Mouse (Mus musculus): ENCODE data around the gene Birc2. TPM values are rescaled to one million over a fixed set of nuclear protein-coding genes. Genes with fewer than 3 reads are reported as not detected.

The Birc2 gene
- polyA plus RNA-seq, 1 experiment from 2014 or later = 32.7 TPM

GRCm38 (mm10) chr9:7793561-7793960 lies 43.3 kb downstream of the Birc2 start:
- no peaks in the 10 kb centered on the region for H3K9me3 ChIP-seq (ENCODE audit: control insufficient read depth, low read length)
- WGBS = 88% methylated on average over 2 of the region's 2 CpGs
- H3K4me3 ChIP-seq (ENCODE audit: low read length) = no peak overlapping the region
- H3K27me3 ChIP-seq (ENCODE audit: control insufficient read depth, insufficient read depth, low read depth, low read length) = no peaks in the 10 kb centered on the region
- no peaks in the 10 kb centered on the region for H3K4me1 ChIP-seq (replicated peaks; ENCODE audit: control insufficient read depth, insufficient read depth, low read length)
- no peak for ATAC-seq (ENCODE audit: low read depth)
- no peak overlapping the region for H3K4me2 ChIP-seq (ENCODE audit: low read depth, low read length)
- H3K36me3 ChIP-seq (ENCODE audit: control insufficient read depth, insufficient read depth, low read length) = peaks cover 15% of the 10 kb centered on the region
- H3K27ac ChIP-seq (ENCODE audit: low read length) = no peak overlapping the region
- H3K9ac ChIP-seq (ENCODE audit: low read length) = no peak overlapping the region

- peaks cover 22% of the 10 kb centered on the region for H3K36me3 ChIP-seq (ENCODE audit: control insufficient read depth, insufficient read depth, low read length)
- H3K27me3 ChIP-seq (ENCODE audit: control insufficient read depth, insufficient read depth, low read depth, low read length) = no peaks in the 10 kb centered on the region
- no peak overlapping the region for H3K9ac ChIP-seq (ENCODE audit: low read length)
- no peaks in the 10 kb centered on the region for H3K4me1 ChIP-seq (replicated peaks; ENCODE audit: control insufficient read depth, insufficient read depth, low read length)
- ATAC-seq (ENCODE audit: low read depth) = no peak
- no peak overlapping the region for H3K4me3 ChIP-seq (ENCODE audit: low read length)
- H3K9me3 ChIP-seq (ENCODE audit: control insufficient read depth, low read length) = no peaks in the 10 kb centered on the region
- 90% methylated on average over 11 of the region's 11 CpGs for WGBS
- H3K4me2 ChIP-seq (ENCODE audit: low read depth, low read length) = no peak overlapping the region
- no peak overlapping the region for H3K27ac ChIP-seq (ENCODE audit: low read length)
Observed at GRCm38 (mm10) chr9:7790580-7791084, 46.2 kb downstream of the Birc2 start.

GRCm38 (mm10) chr9:7789764-7790575 lies 46.9 kb downstream of the Birc2 start:
- Histone ChIP-seq H3K9me3 (ENCODE audit: control insufficient read depth, low read length) (no peaks in the 10 kb centered on the region), H3K36me3 (ENCODE audit: control insufficient read depth, insufficient read depth, low read length) (peaks cover 22% of the 10 kb centered on the region), H3K27me3 (ENCODE audit: control insufficient read depth, insufficient read depth, low read depth, low read length) (no peaks in the 10 kb centered on the region), H3K4me3 (ENCODE audit: low read length) (no peak overlapping the region), H3K4me1 (replicated peaks; ENCODE audit: control insufficient read depth, insufficient read depth, low read length) (no peaks in the 10 kb centered on the region), H3K27ac (ENCODE audit: low read length) (no peak overlapping the region), H3K9ac (ENCODE audit: low read length) (no peak overlapping the region), H3K4me2 (ENCODE audit: low read depth, low read length) (no peak overlapping the region)
- 71% methylated on average over 8 of the region's 8 CpGs for WGBS
- ATAC-seq (ENCODE audit: low read depth) = no peak

- no peak overlapping the region for H3K9ac ChIP-seq (ENCODE audit: low read length)
- H3K9me3 ChIP-seq (ENCODE audit: control insufficient read depth, low read length) = no peaks in the 10 kb centered on the region
- peaks cover 20% of the 10 kb centered on the region for H3K36me3 ChIP-seq (ENCODE audit: control insufficient read depth, insufficient read depth, low read length)
- ATAC-seq (ENCODE audit: low read depth) = no peak
- no peaks in the 10 kb centered on the region for H3K27me3 ChIP-seq (ENCODE audit: control insufficient read depth, insufficient read depth, low read depth, low read length)
- H3K4me1 ChIP-seq (replicated peaks; ENCODE audit: control insufficient read depth, insufficient read depth, low read length) = no peaks in the 10 kb centered on the region
- WGBS = 77% methylated on average over 6 of the region's 6 CpGs
- no peak overlapping the region for H3K4me3 ChIP-seq (ENCODE audit: low read length)
- no peak overlapping the region for H3K27ac ChIP-seq (ENCODE audit: low read length)
- no peak overlapping the region for H3K4me2 ChIP-seq (ENCODE audit: low read depth, low read length)
Observed at GRCm38 (mm10) chr9:7788411-7788810, 48.5 kb downstream of the Birc2 start.

GRCm38 (mm10) chr9:7786086-7786485 lies 50.8 kb downstream of the Birc2 start:
- Histone ChIP-seq H3K4me1 (replicated peaks; ENCODE audit: control insufficient read depth, insufficient read depth, low read length) (no peaks in the 10 kb centered on the region), H3K4me3 (ENCODE audit: low read length) (no peak overlapping the region), H3K27me3 (ENCODE audit: control insufficient read depth, insufficient read depth, low read depth, low read length) (no peaks in the 10 kb centered on the region), H3K9ac (ENCODE audit: low read length) (no peak overlapping the region), H3K9me3 (ENCODE audit: control insufficient read depth, low read length) (no peaks in the 10 kb centered on the region), H3K4me2 (ENCODE audit: low read depth, low read length) (no peak overlapping the region), H3K27ac (ENCODE audit: low read length) (no peak overlapping the region), H3K36me3 (ENCODE audit: control insufficient read depth, insufficient read depth, low read length) (peaks cover 13% of the 10 kb centered on the region)
- 93% methylated on average over 7 of the region's 7 CpGs for WGBS
- ATAC-seq (ENCODE audit: low read depth) = no peak

- Histone ChIP-seq H3K36me3 (ENCODE audit: control insufficient read depth, insufficient read depth, low read length) (peaks cover 9% of the 10 kb centered on the region), H3K4me1 (replicated peaks; ENCODE audit: control insufficient read depth, insufficient read depth, low read length) (no peaks in the 10 kb centered on the region), H3K4me2 (ENCODE audit: low read depth, low read length) (no peak overlapping the region), H3K4me3 (ENCODE audit: low read length) (no peak overlapping the region), H3K27ac (ENCODE audit: low read length) (no peak overlapping the region), H3K27me3 (ENCODE audit: control insufficient read depth, insufficient read depth, low read depth, low read length) (no peaks in the 10 kb centered on the region), H3K9ac (ENCODE audit: low read length) (no peak overlapping the region), H3K9me3 (ENCODE audit: control insufficient read depth, low read length) (no peaks in the 10 kb centered on the region)
- ATAC-seq (ENCODE audit: low read depth) = no peak
- WGBS = 76% methylated on average over 3 of the region's 3 CpGs
Observed at GRCm38 (mm10) chr9:7785396-7785795, 51.5 kb downstream of the Birc2 start.

- peaks cover 9% of the 10 kb centered on the region for H3K36me3 ChIP-seq (ENCODE audit: control insufficient read depth, insufficient read depth, low read length)
- no peak overlapping the region for H3K4me3 ChIP-seq (ENCODE audit: low read length)
- no peaks in the 10 kb centered on the region for H3K27me3 ChIP-seq (ENCODE audit: control insufficient read depth, insufficient read depth, low read depth, low read length)
- no peak overlapping the region for H3K4me2 ChIP-seq (ENCODE audit: low read depth, low read length)
- ATAC-seq (ENCODE audit: low read depth) = no peak
- no peaks in the 10 kb centered on the region for H3K9me3 ChIP-seq (ENCODE audit: control insufficient read depth, low read length)
- H3K4me1 ChIP-seq (replicated peaks; ENCODE audit: control insufficient read depth, insufficient read depth, low read length) = no peaks in the 10 kb centered on the region
- H3K27ac ChIP-seq (ENCODE audit: low read length) = no peak overlapping the region
- no peak overlapping the region for H3K9ac ChIP-seq (ENCODE audit: low read length)
- 65% methylated on average over 1 of the region's 1 CpGs for WGBS
Observed at GRCm38 (mm10) chr9:7784615-7785012, 52.2 kb downstream of the Birc2 start.

- H3K4me2 ChIP-seq (ENCODE audit: low read depth, low read length) = no peak overlapping the region
- no peaks in the 10 kb centered on the region for H3K9me3 ChIP-seq (ENCODE audit: control insufficient read depth, low read length)
- no peaks in the 10 kb centered on the region for H3K4me1 ChIP-seq (replicated peaks; ENCODE audit: control insufficient read depth, insufficient read depth, low read length)
- H3K36me3 ChIP-seq (ENCODE audit: control insufficient read depth, insufficient read depth, low read length) = peaks cover 12% of the 10 kb centered on the region
- no peak for ATAC-seq (ENCODE audit: low read depth)
- no peak overlapping the region for H3K9ac ChIP-seq (ENCODE audit: low read length)
- H3K27me3 ChIP-seq (ENCODE audit: control insufficient read depth, insufficient read depth, low read depth, low read length) = no peaks in the 10 kb centered on the region
- no peak overlapping the region for H3K27ac ChIP-seq (ENCODE audit: low read length)
- 86% methylated on average over 15 of the region's 15 CpGs for WGBS
- no peak overlapping the region for H3K4me3 ChIP-seq (ENCODE audit: low read length)
Observed at GRCm38 (mm10) chr9:7783823-7784614, 52.8 kb downstream of the Birc2 start.

All from lung, embryonic 16.5 days (tissue).